Mouse (Mus musculus) liver, embryonic 13.5 days (tissue): ENCODE results near the gene Gm867. TPM values are rescaled to one million over a fixed set of nuclear protein-coding genes. Genes with fewer than 3 reads are reported as not detected.

ENCODE experiments used
- ATAC-seq: fragments of 200-750 bp; cut with Nextera tagmentation; 2 replicates; pipeline ENCODE4 v1.8.0; 2017; ENCODE audit warnings: low read depth, mild to moderate bottlenecking, moderate number of reproducible peaks, moderate library complexity
- DNase-seq: peaks from one replicate; pipeline ENCODE4 v3.0.0; 2022
- H3K27ac ChIP-seq: fragments of 300-500 bp; sonication (generic); 2 replicates; pipeline ENCODE4 v1.5.1; 2015; ENCODE audit warnings: moderate library complexity, mild to moderate bottlenecking, inconsistent platforms
- H3K27me3 ChIP-seq: fragments of 300-500 bp; sonication (generic); 2 replicates; pipeline ENCODE4 v1.6.1; 2015; ENCODE audit warnings: mild to moderate bottlenecking, inconsistent platforms
- H3K36me3 ChIP-seq: fragments of 300-500 bp; sonication (generic); 2 replicates; pipeline ENCODE4 v1.6.1; 2015; ENCODE audit warnings: mild to moderate bottlenecking, inconsistent platforms
- H3K4me1 ChIP-seq: fragments of 300-500 bp; sonication (generic); replicated peaks from 2 replicates; pipeline ENCODE4 v1.6.1; 2015; ENCODE audit warnings: inconsistent platforms
- H3K4me2 ChIP-seq: fragments of 300-500 bp; sonication (generic); 2 replicates; pipeline ENCODE4 v1.6.1; 2015; ENCODE audit warnings: inconsistent platforms, mild to moderate bottlenecking, moderate library complexity
- H3K4me3 ChIP-seq: fragments of 300-500 bp; sonication (generic); replicated peaks from 2 replicates; pipeline ENCODE4 v1.5.1; 2015; ENCODE audit warnings: mild to moderate bottlenecking, inconsistent platforms
- H3K9ac ChIP-seq: fragments of 300-500 bp; sonication (generic); 2 replicates; pipeline ENCODE4 v1.6.1; 2015; ENCODE audit warnings: mild to moderate bottlenecking, inconsistent platforms
- H3K9me3 ChIP-seq: fragments of 300-500 bp; sonication (generic); replicated peaks from 2 replicates; pipeline ENCODE4 v1.6.1; 2016; ENCODE audit warnings: inconsistent platforms
- WGBS: fragments of 180-500 bp; shearing (Covaris S2); methylation state at CpG from one replicate; pipeline ENCODE4 v1.1.7; 2015; ENCODE audit not compliant: insufficient replicate concordance; 5-methylcytosine and 5-hydroxymethylcytosine counted together
- polyA plus RNA-seq: library from polyadenylated mRNA; unstranded; fragments of >200 nt; fragmentation: Nextera tagmentation; extraction: Ambion mirVana; gene quantifications from 2 replicates; pipeline ENCODE4 v1.2.1, GENCODE M21; 2015

Gene Gm867
- polyA plus RNA-seq, 1 experiment from 2014 or later: 25.1 TPM

- Histone ChIP-seq H3K27ac (peak overlapping the region; percentile 51), H3K4me3 (peak overlapping the region; percentile 80; the same call in 1 of the 2 replicates), H3K9me3 (no peaks in the 10 kb centered on the region), H3K27me3 (peaks cover 44% of the 10 kb centered on the region), H3K4me1 (peaks cover 76% of the 10 kb centered on the region), H3K9ac (0 out of 2 replicates have a peak overlapping the region, but pooled peaks have one; percentile 88), H3K36me3 (peaks cover 16% of the 10 kb centered on the region), H3K4me2 (peak overlapping the region; percentile 94)
- DNase-seq: no peak
- 44% methylated on average over 1 of the region's 1 CpGs for WGBS
- no peak for ATAC-seq
Observed at GRCm38 (mm10) chr10:75934991-75935390, 5.5 kb downstream of the Gm867 start.

DNA sequence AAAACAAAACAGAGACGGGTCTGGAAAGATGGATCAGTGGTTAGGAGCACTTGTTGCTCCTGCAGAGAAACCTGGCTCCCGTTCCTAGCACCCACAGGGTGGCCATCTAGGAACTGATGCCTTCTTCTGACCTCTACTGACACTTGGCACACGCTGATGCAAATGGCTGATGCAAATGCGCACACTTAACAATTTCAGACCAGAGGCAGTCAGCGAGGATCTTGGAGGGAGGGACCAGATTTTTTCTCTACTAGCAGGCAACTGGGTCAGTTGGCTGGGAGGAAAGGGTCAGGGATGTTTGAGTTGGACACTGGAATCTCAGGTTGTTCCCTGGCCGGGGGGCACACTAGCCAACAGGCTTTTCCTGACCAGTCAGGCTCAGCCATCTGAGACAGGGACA is 7.6 kb downstream of the Gm867 start, which contains the start of gene Chchd10:
Gene Chchd10 (plus strand): TSS at position 240 of the 400 bp plus-strand sequence.
- DNase-seq: no peak
- H3K4me1 ChIP-seq: peaks cover 59% of the 10 kb centered on the region
- no peak within 1 kb of the TSS for H3K27ac ChIP-seq
- H3K27me3 ChIP-seq: peaks cover 65% of the 10 kb centered on the region
- 36% methylated on average over 6 of the region's 6 CpGs for WGBS
- peaks cover 11% of the 10 kb centered on the region for H3K36me3 ChIP-seq
- H3K9me3 ChIP-seq: no peaks in the 10 kb centered on the region
- H3K9ac ChIP-seq: peak within 1 kb of the TSS; percentile 64
- H3K4me3 ChIP-seq: peak within 1 kb of the TSS; percentile 57
- ATAC-seq: no peak
- peak within 1 kb of the TSS; percentile 79 for H3K4me2 ChIP-seq

DNA sequence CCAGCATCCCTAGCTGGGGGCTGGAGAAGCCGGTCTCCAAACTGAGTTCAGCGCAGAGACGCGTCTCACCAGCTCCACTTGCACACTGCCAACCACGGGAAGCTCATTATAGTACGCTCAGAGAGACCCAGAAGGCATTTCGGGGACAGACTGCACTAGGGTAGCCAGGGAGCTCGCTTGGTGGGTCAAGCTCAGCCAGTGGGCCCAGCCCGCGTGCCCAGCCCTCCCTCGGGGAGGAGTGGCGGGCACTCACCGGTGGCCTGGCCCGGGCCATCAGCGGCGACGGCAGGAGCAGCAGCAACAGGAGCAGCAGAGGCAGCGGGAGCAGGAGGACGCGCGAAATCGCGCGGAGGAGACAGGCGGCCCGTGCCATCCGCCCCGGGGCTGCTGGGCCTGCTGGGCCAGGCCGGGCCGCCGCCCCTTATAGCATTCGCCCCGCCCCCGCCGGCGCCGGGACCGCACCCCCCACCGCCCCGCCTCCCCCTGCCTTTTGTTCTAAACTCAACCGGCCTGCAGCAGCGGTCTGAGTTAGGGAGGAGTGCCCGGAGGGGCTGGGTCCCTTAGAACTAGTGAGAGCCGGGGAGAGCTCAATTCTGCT is 8.3 kb downstream of the Gm867 start:
- Histone ChIP-seq H3K9me3 (no peaks in the 10 kb centered on the region), H3K9ac (peak overlapping the region; percentile 64), H3K4me2 (peak overlapping the region; percentile 79), H3K4me3 (peak overlapping the region; percentile 57), H3K36me3 (peaks cover 4% of the 10 kb centered on the region), H3K27ac (no peak overlapping the region), H3K27me3 (peaks cover 72% of the 10 kb centered on the region), H3K4me1 (peaks cover 52% of the 10 kb centered on the region)
- ATAC-seq: peak; percentile 33
- 3% methylated on average over 44 of the region's 44 CpGs for WGBS
- no peak for DNase-seq

GRCm38 (mm10) chr10:75931311-75931710 is 9.2 kb downstream of the Gm867 start:
- no peak for ATAC-seq

DNA sequence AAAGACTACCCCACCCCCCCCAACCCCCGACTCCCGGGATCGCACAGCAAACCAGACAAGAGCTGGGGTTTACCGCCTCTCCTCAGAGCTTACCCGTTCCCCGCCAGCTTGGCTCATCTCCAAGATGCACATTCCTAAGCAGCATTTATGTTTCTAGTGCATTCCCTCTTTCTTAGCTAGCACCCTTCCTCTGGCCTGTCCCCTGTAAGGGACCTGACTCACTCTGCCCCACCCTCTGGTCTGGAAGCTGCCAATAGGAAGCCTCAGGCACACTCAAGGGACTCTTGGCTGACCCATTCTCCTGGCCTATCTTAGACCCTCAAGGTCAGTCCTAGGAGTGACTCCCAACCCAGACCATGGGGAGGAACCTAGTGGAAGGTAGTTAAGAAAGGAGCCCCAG is 10.2 kb downstream of the Gm867 start:
- no peak for DNase-seq
- Histone ChIP-seq H3K27me3 (peaks cover 87% of the 10 kb centered on the region), H3K27ac (no peak overlapping the region), H3K4me3 (no peak overlapping the region), H3K9ac (no peak overlapping the region), H3K4me1 (peaks cover 35% of the 10 kb centered on the region), H3K36me3 (no peaks in the 10 kb centered on the region), H3K9me3 (no peaks in the 10 kb centered on the region), H3K4me2 (no peak overlapping the region; the same call in 1 of the 2 replicates)
- no peak for ATAC-seq
- 33% methylated on average over 6 of the region's 6 CpGs for WGBS

More at GRCm38 (mm10) chr10:75931311-75931710, 9.2 kb downstream of the Gm867 start:
- H3K27ac ChIP-seq: no peak overlapping the region
- WGBS: 27% methylated on average over 7 of the region's 7 CpGs
- H3K27me3 ChIP-seq: peaks cover 78% of the 10 kb centered on the region
- H3K9me3 ChIP-seq: no peaks in the 10 kb centered on the region
- no peak overlapping the region for H3K4me3 ChIP-seq
- DNase-seq: no peak
- peaks cover 43% of the 10 kb centered on the region for H3K4me1 ChIP-seq
- H3K36me3 ChIP-seq: no peaks in the 10 kb centered on the region
- H3K9ac ChIP-seq: peak overlapping the region; percentile 64; the same call in 1 of the 2 replicates
- H3K4me2 ChIP-seq: no peak overlapping the region

DNA sequence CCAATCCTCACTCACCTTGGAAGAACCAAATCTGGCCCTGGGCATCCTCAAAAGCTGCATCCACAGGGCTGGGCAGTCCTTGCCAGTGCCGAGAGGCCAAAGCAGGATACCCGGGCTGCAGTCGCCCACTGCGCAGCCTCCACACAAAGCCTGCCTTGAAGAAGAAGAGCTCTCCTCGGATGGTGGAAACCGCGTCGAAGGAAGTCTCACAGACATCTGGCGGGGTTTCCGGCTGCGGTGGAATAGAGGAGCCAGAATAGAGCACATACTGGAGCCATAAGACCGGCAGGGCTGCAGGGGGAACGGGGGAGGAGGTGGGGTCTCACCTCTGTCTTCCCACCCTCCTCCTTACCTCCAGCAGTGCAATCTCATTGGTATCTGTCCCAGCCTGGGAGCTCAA is 14.1 kb downstream of the Gm867 start:
- Histone ChIP-seq H3K9ac (no peak overlapping the region), H3K27me3 (peaks cover 61% of the 10 kb centered on the region), H3K4me3 (no peak overlapping the region), H3K36me3 (no peaks in the 10 kb centered on the region), H3K9me3 (no peaks in the 10 kb centered on the region), H3K4me2 (no peak overlapping the region), H3K4me1 (peaks cover 26% of the 10 kb centered on the region), H3K27ac (no peak overlapping the region)
- DNase-seq (no peak), ATAC-seq (no peak)
- WGBS: 43% methylated on average over 13 of the region's 13 CpGs

- no peak overlapping the region for H3K4me3 ChIP-seq
- H3K4me1 ChIP-seq: peaks cover 32% of the 10 kb centered on the region
- H3K9me3 ChIP-seq: no peaks in the 10 kb centered on the region
- 47% methylated on average over 2 of the region's 2 CpGs for WGBS
- H3K27ac ChIP-seq: no peak overlapping the region
- no peak overlapping the region for H3K4me2 ChIP-seq
- no peak overlapping the region for H3K9ac ChIP-seq
- DNase-seq: no peak
- ATAC-seq: no peak
- peaks cover 4% of the 10 kb centered on the region; the same call in 1 of the 2 replicates for H3K36me3 ChIP-seq
- H3K27me3 ChIP-seq: peaks cover 40% of the 10 kb centered on the region
Observed at GRCm38 (mm10) chr10:75924324-75924723, 16.1 kb downstream of the Gm867 start.

DNA sequence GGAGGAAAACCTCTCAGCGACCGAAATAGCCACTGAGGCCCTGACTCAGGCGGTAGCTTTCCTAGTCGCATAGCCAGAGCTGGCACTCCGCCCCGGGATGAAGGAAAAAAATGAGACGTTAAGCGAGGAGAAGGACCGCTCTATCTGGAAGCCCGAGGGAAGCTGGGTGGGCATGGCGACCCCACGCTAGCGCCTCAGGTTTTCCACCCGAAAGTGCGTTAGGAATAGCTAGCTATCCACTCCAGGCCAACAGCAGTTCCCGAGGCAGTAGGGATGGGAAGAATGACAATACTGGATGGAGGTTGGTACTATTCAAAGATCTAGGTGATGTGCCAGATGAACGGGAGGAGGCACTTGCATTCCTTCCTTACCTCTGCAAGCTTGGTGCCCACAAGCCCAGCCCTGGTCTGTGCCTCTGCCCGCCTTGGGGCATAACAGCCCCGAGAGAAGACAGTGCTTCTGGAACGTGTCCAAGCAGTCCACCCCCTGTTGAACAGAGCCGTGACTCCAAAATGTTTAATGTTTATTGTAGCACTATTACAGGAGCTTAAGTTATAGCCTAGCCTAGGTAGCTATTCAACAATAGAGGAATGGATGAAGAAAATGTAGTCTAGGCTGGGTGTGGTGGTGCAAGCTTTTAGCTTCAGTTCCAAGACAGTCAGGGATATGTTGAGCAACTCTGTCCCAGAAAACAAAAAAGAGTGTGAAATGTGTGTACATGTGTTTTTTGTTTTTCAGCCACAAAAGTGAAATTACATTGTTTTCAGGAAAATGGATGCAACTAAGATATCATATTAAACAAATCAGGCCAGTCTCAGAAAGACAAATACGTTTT is 18.5 kb downstream of the Gm867 start:
- Histone ChIP-seq H3K4me1 (peaks cover 43% of the 10 kb centered on the region), H3K9ac (peak overlapping the region; percentile 94)
- WGBS: 6% methylated on average over 22 of the region's 22 CpGs

GRCm38 (mm10) chr10:75921026-75921725 is 19.3 kb downstream of the Gm867 start, which contains the start of gene Smarcb1:
TSS of gene Smarcb1 (minus strand) at chr10:75921617.
- Histone ChIP-seq H3K4me3 (peak within 1 kb of the TSS; percentile 97), H3K4me1 (peaks cover 43% of the 10 kb centered on the region), H3K4me2 (peak within 1 kb of the TSS; percentile 97), H3K9me3 (no peaks in the 10 kb centered on the region), H3K27me3 (peaks cover 10% of the 10 kb centered on the region), H3K36me3 (peaks cover 27% of the 10 kb centered on the region), H3K9ac (peak within 1 kb of the TSS; percentile 94), H3K27ac (peak within 1 kb of the TSS; percentile 93)
- peak; percentile 94 for ATAC-seq
- peak; percentile 91 for DNase-seq
- under 1% methylated on average over 76 of the region's 76 CpGs for WGBS

More for the DNA sequence above, 18.5 kb downstream of the Gm867 start:
- peaks cover 19% of the 10 kb centered on the region for H3K36me3 ChIP-seq
- H3K27me3 ChIP-seq: peaks cover 16% of the 10 kb centered on the region
- H3K9me3 ChIP-seq: no peaks in the 10 kb centered on the region
- peak overlapping the region; percentile 97 for H3K4me2 ChIP-seq
- DNase-seq (no peak), ATAC-seq (peak; percentile 35)
- peak overlapping the region; percentile 93 for H3K27ac ChIP-seq
- H3K4me3 ChIP-seq: peak overlapping the region; percentile 97

- DNase-seq (no peak), ATAC-seq (no peak)
- peaks cover 43% of the 10 kb centered on the region for H3K4me1 ChIP-seq
- peak overlapping the region; percentile 34 for H3K9ac ChIP-seq
- no peak overlapping the region for H3K4me2 ChIP-seq
- no peaks in the 10 kb centered on the region for H3K27me3 ChIP-seq
- H3K9me3 ChIP-seq: no peaks in the 10 kb centered on the region
- H3K36me3 ChIP-seq: peaks cover 46% of the 10 kb centered on the region
- H3K4me3 ChIP-seq: no peak overlapping the region
- 83% methylated on average over 5 of the region's 5 CpGs for WGBS
- no peak overlapping the region for H3K27ac ChIP-seq
Observed at GRCm38 (mm10) chr10:75919026-75919425, 21.4 kb downstream of the Gm867 start.

DNA sequence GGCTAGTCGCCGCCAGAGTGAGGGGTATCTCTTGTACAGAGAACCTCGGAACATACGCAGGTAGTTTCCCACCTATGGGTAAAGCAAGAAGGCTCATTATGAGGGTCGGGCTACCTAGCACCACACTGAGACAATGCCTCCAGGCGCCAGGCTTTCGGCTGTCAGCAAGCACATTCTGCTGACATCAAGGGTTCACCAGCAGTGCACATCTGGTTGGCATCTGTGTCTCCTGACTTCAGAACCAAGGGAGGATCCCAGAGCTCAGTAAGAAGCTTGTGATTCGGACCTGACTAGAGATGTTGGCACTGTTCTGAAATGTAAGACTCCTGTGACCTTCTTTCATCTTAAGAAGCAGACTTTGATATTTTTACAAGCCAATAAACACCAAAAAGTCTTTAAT is 23.6 kb downstream of the Gm867 start:
- ATAC-seq: no peak
- no peak overlapping the region for H3K4me2 ChIP-seq
- H3K9ac ChIP-seq: no peak overlapping the region
- H3K4me3 ChIP-seq: no peak overlapping the region
- H3K27me3 ChIP-seq: no peaks in the 10 kb centered on the region
- peaks cover 61% of the 10 kb centered on the region for H3K36me3 ChIP-seq
- no peak for DNase-seq
- H3K9me3 ChIP-seq: no peaks in the 10 kb centered on the region
- no peak overlapping the region for H3K27ac ChIP-seq
- H3K4me1 ChIP-seq: peaks cover 33% of the 10 kb centered on the region
- WGBS: 83% methylated on average over 8 of the region's 8 CpGs
